In the genomic region with DNA sequence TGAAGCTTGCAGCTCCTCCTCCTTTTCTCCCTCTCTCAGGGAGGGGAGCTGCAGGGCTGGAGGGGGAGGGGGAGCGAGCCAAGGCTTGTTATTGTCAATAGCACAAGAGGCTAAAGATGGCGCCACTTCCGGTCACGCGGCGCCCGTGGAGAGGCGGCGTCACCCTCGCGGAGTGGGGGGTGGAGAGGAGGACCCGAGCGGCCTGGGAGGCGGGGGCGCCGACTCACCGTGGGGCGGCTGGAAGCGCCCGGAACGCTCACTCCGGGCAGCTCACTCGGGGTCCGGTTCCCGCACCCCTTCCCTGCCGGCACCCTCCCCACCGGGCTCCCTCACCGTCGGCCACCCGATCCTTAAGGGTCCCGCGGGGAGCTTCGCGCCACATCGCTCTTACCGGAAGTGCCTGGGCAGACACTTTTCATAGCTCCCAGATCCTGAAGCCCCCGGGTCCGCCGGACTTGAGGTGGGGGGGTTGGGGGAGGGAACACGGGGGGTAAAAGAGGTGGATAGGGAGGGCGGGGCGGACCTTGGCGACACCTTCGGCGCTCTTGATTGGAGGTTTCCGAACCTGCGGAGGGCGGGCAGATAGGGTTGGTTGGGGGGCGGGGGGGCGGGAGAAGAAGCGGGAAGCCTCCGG, we compare ENCODE assay signal across 1 mouse cellular context.
TF ChIP-seq lines count a peak whose summit lies in the region.

No protein-coding gene starts in this region.

TF ChIP-seq in MEL, 35 proteins besides CTCF, POLR2A, EP300 and RAD21 (continued from another document):
- TF ChIP-seq NELFE (IDR thresholded peaks at IDR 0.05; ENCODE audit: low read depth, low read length), result no peak
- no peak for TF ChIP-seq NRF1 (IDR thresholded peaks at IDR 0.05; ENCODE audit: insufficient read depth, low read depth, low read length, poor library complexity, severe bottlenecking)
- TF ChIP-seq ZKSCAN1 (IDR thresholded peaks at IDR 0.05; ENCODE audit: low read depth, low read length), result no peak
- TF ChIP-seq USF1 (IDR thresholded peaks at IDR 0.05; ENCODE audit: low read depth, low read length), result peak; percentile 91
TF ChIP-seq in MEL: peak in this region for 8.
